ENCODE assay signal across 8 mouse cellular contexts in genomic region chr11:69096987-69097900, GRCm38 (mm10). TPM values are rescaled to one million over a fixed set of nuclear protein-coding genes. Genes with fewer than 3 reads are reported as not detected.
A peak's percentile ranks its signal among the peaks of the same experiment; 100 is the strongest.
DNase-seq lines count a peak whose midpoint lies in the region; ATAC-seq and TF ChIP-seq lines count a peak whose summit lies in the region.

No protein-coding gene starts in this region.

- H3K9ac ChIP-seq in heart, embryonic 12.5 days = peak overlapping the region; percentile 66
- H3K9ac ChIP-seq in kidney, postnatal 0 days (ENCODE audit: low read depth, low read length) = peak overlapping the region; percentile 84
- peak overlapping the region; percentile 4 for H3K9ac ChIP-seq in liver, embryonic 11.5 days (ENCODE audit: low read depth, low read length)

- H3K4me2 ChIP-seq in heart, embryonic 12.5 days = peak overlapping the region; percentile 95
- peak overlapping the region; percentile 59 for H3K4me2 ChIP-seq in kidney, postnatal 0 days (ENCODE audit: low read length)
- H3K4me2 ChIP-seq in liver, embryonic 11.5 days = peak overlapping the region; percentile 99
- peak overlapping the region; percentile 99 for H3K4me2 ChIP-seq in myocyte (ENCODE audit: low read depth)

- H3K9me3 ChIP-seq in erythroblast, embryonic 14.5 days (ENCODE audit: control insufficient read depth, low read length) = no peaks in the 10 kb centered on the region
- H3K9me3 ChIP-seq in heart, embryonic 12.5 days (replicated peaks) = no peaks in the 10 kb centered on the region
- no peaks in the 10 kb centered on the region for H3K9me3 ChIP-seq in kidney, postnatal 0 days (replicated peaks; ENCODE audit: low read length)
- no peaks in the 10 kb centered on the region for H3K9me3 ChIP-seq in liver, embryonic 11.5 days (ENCODE audit: control insufficient read depth, low read length)

- peak overlapping the region; percentile 81 for H3K27ac ChIP-seq in bone marrow, adult 2 months (ENCODE audit: control insufficient read depth, insufficient read depth, low read depth, low read length, poor library complexity)
- H3K27ac ChIP-seq in heart, embryonic 12.5 days (ENCODE audit: poor library complexity, severe bottlenecking) = peak overlapping the region; percentile 95
- H3K27ac ChIP-seq in kidney, postnatal 0 days = peak overlapping the region; percentile 98
- H3K27ac ChIP-seq in liver, embryonic 11.5 days (ENCODE audit: low read depth, low read length) = peak overlapping the region; percentile 78

- peak; percentile 97 for DNase-seq in 416B (ENCODE audit: low read depth)
- peak; percentile 99 for DNase-seq in kidney, postnatal 0 days (ENCODE audit: low spot score)
- DNase-seq in liver, embryonic 11.5 days (ENCODE audit: low spot score) = peak; percentile 87
- DNase-seq in splenic B cell, adult 2 months (ENCODE audit: low read depth, low spot score) = peak; percentile 93

- TF ChIP-seq POLR2A in bone marrow, adult 2 months (IDR thresholded peaks at IDR 0.05; ENCODE audit: borderline replicate concordance, control insufficient read depth, low read depth, low read length) = peak; percentile 67; the same call in 1 of the 2 replicates
- TF ChIP-seq POLR2A in myocyte (IDR thresholded peaks at IDR 0.05; ENCODE audit: insufficient read length, low read depth) = peak; percentile 68

- H3K4me1 ChIP-seq in bone marrow, adult 2 months (ENCODE audit: control insufficient read depth, insufficient read depth, low read length) = peaks cover 13% of the 10 kb centered on the region; the same call in 1 of the 2 replicates
- peaks cover 79% of the 10 kb centered on the region for H3K4me1 ChIP-seq in erythroblast, embryonic 14.5 days (ENCODE audit: control insufficient read depth)
- peaks cover 48% of the 10 kb centered on the region for H3K4me1 ChIP-seq in heart, embryonic 12.5 days (replicated peaks)
- peaks cover 20% of the 10 kb centered on the region; the same call in 1 of the 2 replicates for H3K4me1 ChIP-seq in kidney, postnatal 0 days (replicated peaks; ENCODE audit: insufficient read depth, low read length)
- H3K4me1 ChIP-seq in liver, embryonic 11.5 days (replicated peaks; ENCODE audit: control insufficient read depth, insufficient read depth, low read length) = peaks cover 46% of the 10 kb centered on the region

- H3K27me3 ChIP-seq in erythroblast, embryonic 14.5 days (ENCODE audit: control insufficient read depth) = no peaks in the 10 kb centered on the region
- H3K27me3 ChIP-seq in heart, embryonic 12.5 days (replicated peaks) = no peaks in the 10 kb centered on the region
- no peaks in the 10 kb centered on the region for H3K27me3 ChIP-seq in kidney, postnatal 0 days (ENCODE audit: insufficient read depth, low read length)
- no peaks in the 10 kb centered on the region for H3K27me3 ChIP-seq in liver, embryonic 11.5 days (replicated peaks; ENCODE audit: control insufficient read depth, insufficient read depth, low read length)
- no peaks in the 10 kb centered on the region for H3K27me3 ChIP-seq in myocyte (ENCODE audit: control insufficient read depth, insufficient read depth, insufficient read length)
- no peaks in the 10 kb centered on the region for H3K27me3 ChIP-seq in splenic B cell, adult 2 months (ENCODE audit: control insufficient read depth, insufficient read depth, low read length, poor library complexity, severe bottlenecking)

- no peak for TF ChIP-seq CTCF in bone marrow, adult 2 months (IDR thresholded peaks at IDR 0.05; ENCODE audit: control insufficient read depth, insufficient read depth, low read length)
- no peak for TF ChIP-seq CTCF in kidney, postnatal 0 days (IDR thresholded peaks at IDR 0.05; ENCODE audit: low read depth)

- peak overlapping the region; percentile 40 for H3K4me3 ChIP-seq in bone marrow, adult 2 months (replicated peaks; ENCODE audit: control insufficient read depth, low read depth, low read length)
- peak overlapping the region; percentile 65 for H3K4me3 ChIP-seq in erythroblast, embryonic 14.5 days (replicated peaks)
- peak overlapping the region; percentile 32 for H3K4me3 ChIP-seq in heart, embryonic 12.5 days
- H3K4me3 ChIP-seq in kidney, postnatal 0 days (replicated peaks; ENCODE audit: low read depth, low read length) = peak overlapping the region; percentile 58
- peak overlapping the region; percentile 39 for H3K4me3 ChIP-seq in liver, embryonic 11.5 days (ENCODE audit: low read depth, low read length)
- peak overlapping the region; percentile 36 for H3K4me3 ChIP-seq in myocyte

- H3K36me3 ChIP-seq in erythroblast, embryonic 14.5 days (ENCODE audit: control insufficient read depth) = peaks cover 25% of the 10 kb centered on the region
- H3K36me3 ChIP-seq in heart, embryonic 12.5 days = peaks cover 23% of the 10 kb centered on the region
- H3K36me3 ChIP-seq in kidney, postnatal 0 days (ENCODE audit: insufficient read depth, low read length) = peaks cover 21% of the 10 kb centered on the region
- H3K36me3 ChIP-seq in liver, embryonic 11.5 days (ENCODE audit: control insufficient read depth, insufficient read depth, low read length) = peaks cover 13% of the 10 kb centered on the region; the same call in 1 of the 2 replicates
- H3K36me3 ChIP-seq in myocyte (ENCODE audit: control insufficient read depth, insufficient read depth) = peaks cover 8% of the 10 kb centered on the region
- peaks cover 17% of the 10 kb centered on the region for H3K36me3 ChIP-seq in splenic B cell, adult 2 months (ENCODE audit: control insufficient read depth, insufficient read depth, low read length, poor library complexity, severe bottlenecking)

- peaks cover 10% of the 10 kb centered on the region for H3K79me2 ChIP-seq in myocyte (ENCODE audit: control insufficient read depth, insufficient read depth)

- H3ac ChIP-seq in myocyte (ENCODE audit: control insufficient read depth, insufficient read length) = no peak overlapping the region

- ATAC-seq in heart, embryonic 12.5 days (ENCODE audit: insufficient number of reproducible peaks, low FRiP score) = peak; percentile 58
- ATAC-seq in kidney, postnatal 0 days (replicated peaks; ENCODE audit: low FRiP score, low read depth) = peak; percentile 48
- ATAC-seq in liver, embryonic 11.5 days (replicated peaks; ENCODE audit: low FRiP score) = peak; percentile 23

- WGBS in bone marrow, adult 2 months = 1% methylated on average over 29 of the region's 29 CpGs
- WGBS in heart, embryonic 12.5 days = 2% methylated on average over 27 of the region's 29 CpGs
- whole genome bisulfite sequencing in kidney, postnatal 0 days = 3% methylated on average over 29 of the region's 29 CpGs
- WGBS in liver, embryonic 11.5 days = 3% methylated on average over 29 of the region's 29 CpGs

TF ChIP-seq in myocyte, 11 proteins besides CTCF, POLR2A, EP300 and RAD21 (continues in another document):
- TF ChIP-seq MYOD1 (IDR thresholded peaks at IDR 0.05; ENCODE audit: control insufficient read depth in 1 of 3, insufficient read length in 2 of 3, low read depth in 2 of 3) = peak in 2 of 3 experiments; percentile 87 to 95
- peak; percentile 98 for TF ChIP-seq USF1 (IDR thresholded peaks at IDR 0.05; ENCODE audit: low read depth)
- TF ChIP-seq SRF (IDR thresholded peaks at IDR 0.05; ENCODE audit: control insufficient read depth, insufficient read length, low read depth) = peak; percentile 46

RNA-seq across cellular contexts. Expression of gene Per1, which starts 2.2 kb away (rescaled TPM):
- 28.8 and 46.2 TPM in 2 replicates for polyA plus RNA-seq in bone marrow, adult 2 months (2011; ENCODE audit: insufficient read depth, insufficient read length, low replicate concordance, missing spikeins)
- polyA plus RNA-seq in erythroblast, embryonic 14.5 days (2012) = 1.4 and 1.5 TPM in 2 replicates
- polyA plus RNA-seq in heart, embryonic 12.5 days (2016; fragmentation: Nextera tagmentation; extraction: Ambion mirVana) = 9.4 and 9.8 TPM in 2 replicates
- polyA plus RNA-seq in kidney, postnatal 0 days (2015; fragmentation: Nextera tagmentation; extraction: Ambion mirVana) = 7.4 and 9.9 TPM in 2 replicates
- polyA plus RNA-seq in liver, embryonic 11.5 days (2014; fragmentation: Nextera tagmentation; extraction: Ambion mirVana) = 6.2 and 6.6 TPM in 2 replicates
- polyA plus RNA-seq in myocyte (2012; fragmentation: generic; extraction: Trizol) = 8.9 TPM

RNA-seq across cellular contexts. Expression of gene Vamp2, which starts 9.0 kb away (rescaled TPM):
- 50.5 and 55.9 TPM in 2 replicates for polyA plus RNA-seq in bone marrow, adult 2 months (2011; ENCODE audit: insufficient read depth, insufficient read length, low replicate concordance, missing spikeins)
- polyA plus RNA-seq in erythroblast, embryonic 14.5 days (2012) = 7.9 and 9.1 TPM in 2 replicates
- 97.2 and 100 TPM in 2 replicates for polyA plus RNA-seq in heart, embryonic 12.5 days (2016; fragmentation: Nextera tagmentation; extraction: Ambion mirVana)
- 66.7 and 67.7 TPM in 2 replicates for polyA plus RNA-seq in kidney, postnatal 0 days (2015; fragmentation: Nextera tagmentation; extraction: Ambion mirVana)
- 47.2 and 56.0 TPM in 2 replicates for polyA plus RNA-seq in liver, embryonic 11.5 days (2014; fragmentation: Nextera tagmentation; extraction: Ambion mirVana)
- polyA plus RNA-seq in myocyte (2012; fragmentation: generic; extraction: Trizol) = 51.8 TPM

RNA-seq across cellular contexts. Expression of gene Hes7, which starts 23.0 kb away (rescaled TPM):
- polyA plus RNA-seq in bone marrow, adult 2 months (2011; ENCODE audit: insufficient read depth, insufficient read length, low replicate concordance, missing spikeins) = 1.1 TPM in 1 of 2 replicates, not detected in the other
- polyA plus RNA-seq in erythroblast, embryonic 14.5 days (2012) = 0.05 TPM in 1 of 2 replicates, not detected in the other
- polyA plus RNA-seq in heart, embryonic 12.5 days (2016; fragmentation: Nextera tagmentation; extraction: Ambion mirVana) = 0.70 and 0.81 TPM in 2 replicates
- 0.42 and 0.50 TPM in 2 replicates for polyA plus RNA-seq in kidney, postnatal 0 days (2015; fragmentation: Nextera tagmentation; extraction: Ambion mirVana)
- polyA plus RNA-seq in liver, embryonic 11.5 days (2014; fragmentation: Nextera tagmentation; extraction: Ambion mirVana) = 0.55 and 0.59 TPM in 2 replicates
- polyA plus RNA-seq in myocyte (2012; fragmentation: generic; extraction: Trizol) = 0.28 TPM

RNA-seq across cellular contexts. Expression of gene 9130213A22Rik, which starts 25.1 kb away (rescaled TPM):
- polyA plus RNA-seq in bone marrow, adult 2 months (2011; ENCODE audit: insufficient read depth, insufficient read length, low replicate concordance, missing spikeins) = not detected in 2 replicates
- not detected in 2 replicates for polyA plus RNA-seq in erythroblast, embryonic 14.5 days (2012)
- polyA plus RNA-seq in heart, embryonic 12.5 days (2016; fragmentation: Nextera tagmentation; extraction: Ambion mirVana) = 0.42 and 0.65 TPM in 2 replicates
- 0.25 and 0.31 TPM in 2 replicates for polyA plus RNA-seq in kidney, postnatal 0 days (2015; fragmentation: Nextera tagmentation; extraction: Ambion mirVana)
- 0.10 and 0.22 TPM in 2 replicates for polyA plus RNA-seq in liver, embryonic 11.5 days (2014; fragmentation: Nextera tagmentation; extraction: Ambion mirVana)
- polyA plus RNA-seq in myocyte (2012; fragmentation: generic; extraction: Trizol) = 0.78 TPM

RNA-seq across cellular contexts. Expression of gene Tmem107, which starts 26.6 kb away (rescaled TPM):
- polyA plus RNA-seq in bone marrow, adult 2 months (2011; ENCODE audit: insufficient read depth, insufficient read length, low replicate concordance, missing spikeins) = 16.3 and 31.0 TPM in 2 replicates
- polyA plus RNA-seq in erythroblast, embryonic 14.5 days (2012) = 10.0 and 12.3 TPM in 2 replicates
- 30.6 and 31.5 TPM in 2 replicates for polyA plus RNA-seq in heart, embryonic 12.5 days (2016; fragmentation: Nextera tagmentation; extraction: Ambion mirVana)
- 60.8 and 61.3 TPM in 2 replicates for polyA plus RNA-seq in kidney, postnatal 0 days (2015; fragmentation: Nextera tagmentation; extraction: Ambion mirVana)
- polyA plus RNA-seq in liver, embryonic 11.5 days (2014; fragmentation: Nextera tagmentation; extraction: Ambion mirVana) = 39.1 and 43.5 TPM in 2 replicates
- polyA plus RNA-seq in myocyte (2012; fragmentation: generic; extraction: Trizol) = 29.5 TPM

Comparison
In these comparisons a context has a peak if more than half of its experiments do, and no peak if none do; other contexts are left out.
1. Peak in every context shown above with its lines: DNase-seq, ATAC-seq, H3K4me3 ChIP-seq and H3K27ac ChIP-seq.
2. H3K9ac ChIP-seq: peak in every context shown above with its lines; median percentile 84 in kidney, postnatal 0 days; 66 in heart, embryonic 12.5 days; 4 in liver, embryonic 11.5 days.